Mouse (Mus musculus) layer of hippocampus, postnatal 14 days (tissue): Measurements from ENCODE around the gene Ndufaf7. TPM values are rescaled to one million over a fixed set of nuclear protein-coding genes. Genes with fewer than 3 reads are reported as not detected.

Experiments
- DNase-seq, 2 experiments: peaks; one replicate each; pipeline ENCODE4 v3.0.0; 2021 to 2022; ENCODE audit warnings: low spot score in 2 of 2, mixed read lengths in 1 of 2
- long read RNA-seq, 2 experiments: library from polyadenylated mRNA; stranded (forward); transcript quantifications; one replicate each; pipeline ENCODE4 v2.0.0; 2021
- total RNA-seq, 2 experiments: library from RNA; stranded (reverse); gene quantifications; 2 replicates each; pipeline ENCODE4 v1.2.3; 2021

Ndufaf7 gene
- total RNA-seq, result 10 to 100 TPM; 60.8 to 63.7 TPM
- long read RNA-seq, experiment 1, transcript Ndufaf7-201 (10 exons, 1,749 nt), result major isoform, 32 of 61 reads
- long read RNA-seq, experiment 1, partial matches to known transcripts, result 15 of 61 reads
- long read RNA-seq, experiment 1, other reads (novel, unspliced or antisense), result 12 of 61 reads
- long read RNA-seq, experiment 2, transcript Ndufaf7-201 (10 exons, 1,749 nt), result major isoform, 64 of 152 reads
- long read RNA-seq, experiment 2, partial matches to known transcripts, result 7 of 152 reads
- long read RNA-seq, experiment 2, other reads (novel, unspliced or antisense), result 80 of 152 reads

DNA sequence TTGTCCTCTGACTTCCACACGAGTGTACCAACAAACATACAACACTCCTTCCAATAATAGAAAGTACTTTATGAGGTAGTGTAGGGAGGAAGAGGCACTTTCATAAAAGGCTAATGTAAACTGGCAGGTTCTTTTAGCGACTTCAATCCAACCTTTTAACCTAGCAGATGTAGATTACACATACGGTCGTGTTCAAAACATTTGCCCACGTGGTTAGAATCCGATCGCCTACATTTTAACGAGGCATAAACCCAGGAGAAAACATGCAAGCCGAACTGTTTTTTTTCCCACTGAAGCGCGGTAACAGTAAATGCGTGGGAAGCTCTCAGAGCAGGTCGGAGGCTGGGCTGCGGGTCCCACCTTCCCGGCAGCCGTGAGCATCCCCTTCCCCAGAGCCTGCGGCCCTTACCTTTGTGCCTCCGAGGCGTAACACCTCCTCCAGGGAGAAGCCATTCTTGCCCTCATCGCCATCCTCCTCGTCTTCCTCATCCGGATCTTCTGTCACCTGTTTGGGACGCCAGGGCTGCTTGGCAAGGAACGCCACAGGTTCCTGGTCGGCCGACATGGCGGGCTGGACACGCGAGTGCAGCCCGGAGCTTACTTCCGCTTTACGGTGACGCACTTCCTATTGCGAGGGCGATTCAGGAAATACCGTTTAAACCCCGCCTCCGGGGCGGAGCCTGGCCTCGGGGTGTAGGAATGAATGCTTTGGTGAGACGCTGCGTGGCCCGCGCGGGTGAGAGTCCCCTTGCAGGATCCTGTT is at the start of gene Ndufaf7, which contains the start of gene Cebpz:
Gene Ndufaf7, plus strand, starts transcription at position 671 of the 763 bp plus-strand sequence.
Gene Cebpz, minus strand, starts transcription at position 601 of the 763 bp plus-strand sequence.
- peak; percentile 94 to 98 for DNase-seq

- DNase-seq, result no peak
Measured at GRCm38 (mm10) chr17:78888554-78888953, 48.4 kb upstream of the Ndufaf7 start.

DNA sequence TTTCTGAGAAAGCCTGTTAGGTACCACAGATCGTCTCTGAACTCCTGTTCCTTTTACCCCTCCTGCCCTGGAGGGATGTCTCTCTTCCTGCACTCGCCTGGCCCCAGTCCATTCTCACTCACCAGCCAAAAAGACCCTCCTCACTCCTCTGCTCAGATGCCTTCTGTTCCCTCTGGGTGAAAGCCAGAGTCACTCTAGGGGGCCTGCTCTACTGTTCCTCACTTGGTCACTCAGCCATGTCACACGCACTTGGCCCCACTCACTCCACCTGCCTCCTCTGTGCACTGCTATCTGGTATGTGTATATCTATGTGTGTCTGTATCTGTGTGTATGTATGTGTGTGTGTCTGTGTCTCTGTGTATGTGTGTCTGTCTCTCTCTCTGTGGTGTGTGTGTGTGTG is 47.8 kb upstream of the Ndufaf7 start:
- no peak for DNase-seq

- no peak for DNase-seq
Measured at GRCm38 (mm10) chr17:78891020-78891419, 45.9 kb upstream of the Ndufaf7 start.

GRCm38 (mm10) chr17:78894991-78895390 is 41.9 kb upstream of the Ndufaf7 start:
- no peak for DNase-seq

- peak; percentile 21 to 45 for DNase-seq
Measured at GRCm38 (mm10) chr17:78895394-78895793, 41.5 kb upstream of the Ndufaf7 start.

GRCm38 (mm10) chr17:78903158-78903557 is 33.8 kb upstream of the Ndufaf7 start:
- DNase-seq, result no peak

- DNase-seq, result no peak
Measured at GRCm38 (mm10) chr17:78906892-78907291, 30.0 kb upstream of the Ndufaf7 start, which contains the start of gene Sult6b1. Sult6b1 (minus strand) TSS chr17:78906992.

- no peak for DNase-seq
Measured at GRCm38 (mm10) chr17:78909374-78909773, 27.6 kb upstream of the Ndufaf7 start.

GRCm38 (mm10) chr17:78912861-78913281 is 24.1 kb upstream of the Ndufaf7 start:
- peak in 1 of 2 experiments; percentile 47 for DNase-seq

DNA sequence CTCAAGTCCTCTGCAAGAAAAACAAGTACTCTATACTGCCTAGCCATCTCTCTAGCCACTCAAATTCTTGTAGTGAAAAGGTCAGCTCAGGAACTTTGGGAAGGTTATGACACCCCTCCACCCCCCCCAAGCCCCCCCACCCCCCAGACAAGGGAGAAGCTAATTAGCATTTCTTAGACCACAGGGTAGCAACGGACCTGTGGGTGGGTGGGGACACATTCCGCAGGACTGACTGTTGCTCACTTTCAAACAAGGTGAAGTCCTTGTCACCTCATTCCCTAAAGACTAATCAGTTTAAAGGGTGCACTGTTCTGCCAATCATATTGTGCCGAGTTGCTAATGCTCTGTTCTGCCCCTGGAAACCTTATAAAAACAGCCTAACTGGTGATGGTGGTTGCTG is 23.0 kb upstream of the Ndufaf7 start:
- no peak for DNase-seq

DNA sequence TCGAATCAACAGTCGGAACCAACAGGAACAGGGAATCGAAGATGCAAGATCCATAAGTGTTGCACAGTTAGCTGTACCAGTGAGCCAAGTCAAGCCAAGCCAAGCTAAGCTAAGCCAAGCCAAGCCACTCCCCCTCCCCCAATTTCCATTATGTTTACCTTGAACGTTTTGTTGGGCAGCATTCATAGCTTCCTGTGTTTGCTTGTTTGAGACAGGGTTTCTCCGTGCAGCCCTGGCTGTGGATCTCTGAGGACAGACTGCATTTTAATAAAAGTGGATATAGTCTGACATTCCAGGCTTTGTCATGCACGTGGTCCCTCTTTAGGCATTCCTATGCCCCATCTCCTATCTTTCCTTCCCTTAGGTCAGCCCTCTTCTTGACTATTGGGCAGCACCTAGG is 21.2 kb upstream of the Ndufaf7 start:
- no peak for DNase-seq

DNA sequence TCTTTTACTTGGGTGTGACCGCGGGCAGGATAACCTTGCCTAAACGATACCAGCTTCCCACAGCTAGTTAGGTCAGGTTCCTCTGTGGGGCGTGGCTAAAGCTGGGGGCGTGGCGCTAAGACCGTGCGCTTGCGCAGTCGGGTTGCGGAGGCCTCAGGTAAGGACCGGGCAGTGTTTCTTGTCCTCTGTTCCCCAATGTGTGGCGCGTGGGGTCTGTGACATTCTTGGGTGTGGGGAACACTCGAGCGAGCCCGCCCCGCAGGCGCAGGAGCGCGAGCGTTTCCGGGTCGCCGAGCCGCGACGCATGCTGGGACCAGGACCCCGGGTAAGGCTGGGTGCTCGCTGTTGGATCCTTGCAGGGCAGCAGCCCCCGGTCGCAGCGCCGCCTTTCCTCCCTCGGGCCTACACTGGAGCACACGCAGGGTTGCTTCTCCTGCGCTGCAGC is 20.5 kb upstream of the Ndufaf7 start, which contains the start of gene Cebpzos:
Gene Cebpzos, plus strand, starts transcription at position 132 of the 445 bp plus-strand sequence.
- peak; percentile 83 to 89 for DNase-seq

GRCm38 (mm10) chr17:78916899-78917298 is 20.0 kb upstream of the Ndufaf7 start:
- no peak for DNase-seq

DNA sequence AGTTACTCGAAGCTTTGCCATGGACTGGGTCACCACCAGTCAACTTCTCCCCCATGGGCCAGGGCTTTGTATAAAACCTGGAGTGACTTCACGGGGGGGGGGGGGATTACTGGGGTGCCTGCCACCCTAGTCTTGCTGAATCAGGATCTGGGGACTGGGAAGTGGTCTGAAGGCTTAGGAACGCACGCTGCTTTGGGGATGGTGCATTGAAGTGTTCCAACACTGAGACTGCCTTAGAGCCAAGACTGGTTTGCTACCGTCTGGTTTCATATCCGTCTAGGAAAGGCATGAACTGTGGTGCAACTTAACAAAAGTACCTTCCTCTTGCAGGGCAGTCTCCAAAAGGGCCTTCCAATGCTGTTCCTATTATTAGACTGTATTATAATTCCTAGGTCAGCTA is 19.2 kb upstream of the Ndufaf7 start:
- peak in 1 of 2 experiments; percentile 22 for DNase-seq

GRCm38 (mm10) chr17:78935857-78936256 is 1.1 kb upstream of the Ndufaf7 start:
- DNase-seq, result no peak

- DNase-seq, result peak in 1 of 2 experiments; percentile 12
Measured at GRCm38 (mm10) chr17:78937229-78937853, 405 bp downstream of the Ndufaf7 start.

DNA sequence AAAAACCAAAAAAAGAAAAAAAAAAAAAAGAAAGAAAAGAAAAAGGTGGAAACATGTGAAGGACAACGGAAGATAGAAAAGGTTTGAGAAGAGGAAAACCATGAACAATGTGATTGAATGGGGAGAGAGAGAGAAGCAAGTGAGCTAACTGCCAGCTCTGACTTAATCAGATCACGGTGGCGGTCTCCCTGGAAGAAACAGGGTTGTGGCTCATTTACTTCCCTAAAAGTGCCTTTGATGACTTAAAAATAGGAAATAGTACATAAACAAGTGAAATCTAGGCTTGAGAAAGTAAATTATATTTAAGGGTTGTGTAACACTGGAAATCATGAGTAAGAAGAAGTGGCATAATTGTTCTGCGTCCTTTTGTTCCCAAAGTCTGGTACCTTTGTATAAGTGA is 2.0 kb downstream of the Ndufaf7 start:
- no peak for DNase-seq

- DNase-seq, result no peak
Measured at GRCm38 (mm10) chr17:78942579-78942978, 5.6 kb downstream of the Ndufaf7 start.

DNA sequence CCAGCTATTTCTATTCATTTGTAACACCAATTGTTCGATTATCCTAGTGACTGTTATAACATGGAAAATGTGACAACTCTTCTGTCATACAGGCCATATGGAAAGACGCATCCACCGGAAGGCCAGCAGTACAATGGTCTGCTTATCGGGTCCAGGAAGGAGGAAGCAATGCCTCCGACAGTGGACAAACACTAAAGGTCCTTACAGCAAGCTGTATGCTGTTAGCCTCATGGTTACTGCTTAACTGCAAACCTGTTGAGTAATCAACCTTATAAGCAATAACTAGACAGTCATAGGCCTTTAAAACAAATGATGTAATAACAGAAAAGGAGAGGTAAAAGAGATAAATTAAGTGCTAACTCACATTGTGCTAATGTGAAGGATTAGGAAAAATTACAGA is 14.3 kb downstream of the Ndufaf7 start:
- DNase-seq, result no peak

DNA sequence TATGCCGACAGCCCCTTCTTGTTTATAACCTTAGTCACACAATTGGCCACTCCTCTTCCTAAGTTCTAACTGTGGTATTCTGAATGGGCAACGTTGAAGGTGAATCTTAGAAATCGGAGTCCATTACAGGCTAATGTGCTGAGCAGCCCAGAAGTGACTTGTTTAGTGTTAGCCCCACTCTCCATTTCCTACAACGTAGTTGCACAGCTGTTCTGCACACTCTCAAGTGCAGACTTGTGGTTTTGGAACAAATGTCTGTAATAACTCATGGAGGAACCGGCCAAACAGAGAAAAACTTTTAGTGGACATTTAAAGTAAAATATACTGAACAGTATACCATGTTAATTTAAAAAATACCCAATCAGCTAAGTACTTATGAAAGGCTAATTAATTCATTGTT is 15.1 kb downstream of the Ndufaf7 start:
- DNase-seq, result no peak

DNA sequence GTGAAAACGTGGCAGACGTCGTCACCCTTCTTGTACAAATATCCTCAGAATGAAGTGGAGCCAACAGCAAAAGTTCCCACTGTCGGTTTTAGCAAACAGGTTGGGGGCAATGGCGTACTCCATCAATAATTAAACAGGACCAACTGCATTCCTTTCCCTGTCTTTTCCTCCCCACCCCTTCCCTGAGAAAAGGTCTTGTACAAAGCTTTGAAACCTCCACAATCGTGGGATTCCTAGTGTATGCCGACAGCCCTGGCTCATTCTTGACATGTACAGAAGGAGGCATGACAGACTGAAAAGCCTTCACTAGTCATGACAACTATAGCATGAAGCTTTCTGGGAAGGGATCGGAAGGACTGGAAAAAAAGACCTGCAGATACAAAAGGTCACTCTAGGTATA is 16.3 kb downstream of the Ndufaf7 start:
- DNase-seq, result no peak
